Mouse (Mus musculus) limb, embryonic 15.5 days (tissue): Measurements from ENCODE around the gene Itpk1. TPM values are rescaled to one million over a fixed set of nuclear protein-coding genes. Genes with fewer than 3 reads are reported as not detected.

Experiments
- ATAC-seq: fragments of 200-750 bp; cut with Nextera tagmentation; 2 replicates; pipeline ENCODE4 v1.8.0; 2017; ENCODE audit warnings: low read depth, moderate TSS enrichment; ENCODE audit not compliant: insufficient number of reproducible peaks, low FRiP score, low TSS enrichment
- H3K27ac ChIP-seq: fragments of 300-500 bp; sonication (generic); 2 replicates; pipeline ENCODE4 v1.5.1; 2015; ENCODE audit warnings: moderate library complexity, mild to moderate bottlenecking, inconsistent platforms
- H3K27me3 ChIP-seq: fragments of 300-500 bp; sonication (generic); 2 replicates; pipeline ENCODE4 v1.6.1; 2015; ENCODE audit warnings: inconsistent platforms
- H3K36me3 ChIP-seq: fragments of 300-500 bp; sonication (generic); 2 replicates; pipeline ENCODE4 v1.6.1; 2015; ENCODE audit warnings: inconsistent platforms
- H3K4me1 ChIP-seq: fragments of 300-500 bp; sonication (generic); 2 replicates; pipeline ENCODE4 v1.6.1; 2015; ENCODE audit warnings: inconsistent platforms
- H3K4me2 ChIP-seq: fragments of 300-500 bp; sonication (generic); 2 replicates; pipeline ENCODE4 v1.6.1; 2015; ENCODE audit warnings: mild to moderate bottlenecking, inconsistent platforms
- H3K4me3 ChIP-seq: fragments of 300-500 bp; sonication (generic); 2 replicates; pipeline ENCODE4 v1.5.1; 2015; ENCODE audit warnings: mild to moderate bottlenecking, inconsistent platforms
- H3K9ac ChIP-seq: fragments of 300-500 bp; sonication (generic); 2 replicates; pipeline ENCODE4 v1.6.1; 2015; ENCODE audit warnings: inconsistent platforms
- H3K9me3 ChIP-seq: fragments of 300-500 bp; sonication (generic); 2 replicates; pipeline ENCODE4 v1.6.1; 2016; ENCODE audit warnings: inconsistent platforms
- WGBS: fragments of 180-500 bp; shearing (Covaris S2); methylation state at CpG from one replicate; pipeline ENCODE4 v1.1.7; 2015; 5-methylcytosine and 5-hydroxymethylcytosine counted together
- polyA plus RNA-seq: library from polyadenylated mRNA; unstranded; fragments of >200 nt; fragmentation: Nextera tagmentation; extraction: Ambion mirVana; gene quantifications from 2 replicates; pipeline ENCODE4 v1.2.1, GENCODE M21; 2015

The Itpk1 gene
- polyA plus RNA-seq, 1 experiment from 2014 or later: 10.9 TPM

GRCm38 (mm10) chr12:102729855-102730797 is 25.4 kb upstream of the Itpk1 start:
- no peaks in the 10 kb centered on the region for H3K36me3 ChIP-seq
- WGBS: 29% methylated on average over 26 of the region's 26 CpGs
- peak overlapping the region; percentile 33 for H3K4me3 ChIP-seq
- H3K9me3 ChIP-seq: no peaks in the 10 kb centered on the region
- peak; percentile 92 for ATAC-seq
- peak overlapping the region; percentile 84 for H3K27ac ChIP-seq
- H3K9ac ChIP-seq: no peak overlapping the region
- H3K27me3 ChIP-seq: no peaks in the 10 kb centered on the region
- H3K4me1 ChIP-seq: peaks cover 27% of the 10 kb centered on the region
- H3K4me2 ChIP-seq: peak overlapping the region; percentile 43

GRCm38 (mm10) chr12:102725761-102726175 is 21.0 kb upstream of the Itpk1 start:
- Histone ChIP-seq H3K9ac (no peak overlapping the region), H3K4me3 (no peak overlapping the region), H3K4me1 (peaks cover 17% of the 10 kb centered on the region), H3K4me2 (no peak overlapping the region), H3K27ac (no peak overlapping the region), H3K9me3 (no peaks in the 10 kb centered on the region), H3K36me3 (no peaks in the 10 kb centered on the region), H3K27me3 (no peaks in the 10 kb centered on the region)
- no peak for ATAC-seq
- 52% methylated on average over 7 of the region's 7 CpGs for WGBS

- Histone ChIP-seq H3K36me3 (no peaks in the 10 kb centered on the region), H3K9me3 (no peaks in the 10 kb centered on the region), H3K9ac (no peak overlapping the region), H3K4me1 (peaks cover 11% of the 10 kb centered on the region), H3K27me3 (no peaks in the 10 kb centered on the region), H3K4me2 (no peak overlapping the region), H3K4me3 (no peak overlapping the region), H3K27ac (no peak overlapping the region)
- 89% methylated on average over 6 of the region's 6 CpGs for WGBS
- ATAC-seq: no peak
These were observed 20.4 kb upstream of the Itpk1 start for GRCm38 (mm10) chr12:102725146-102725545.

- Histone ChIP-seq H3K36me3 (no peaks in the 10 kb centered on the region), H3K27me3 (no peaks in the 10 kb centered on the region), H3K4me2 (no peak overlapping the region), H3K9ac (no peak overlapping the region), H3K27ac (no peak overlapping the region), H3K4me1 (peaks cover 14% of the 10 kb centered on the region; the same call in 1 of the 2 replicates), H3K9me3 (no peaks in the 10 kb centered on the region), H3K4me3 (no peak overlapping the region)
- WGBS: 37% methylated on average over 6 of the region's 6 CpGs
- ATAC-seq: no peak
These were observed 19.1 kb upstream of the Itpk1 start for GRCm38 (mm10) chr12:102723861-102724260.

GRCm38 (mm10) chr12:102722966-102723365 is 18.2 kb upstream of the Itpk1 start:
- H3K9ac ChIP-seq: no peak overlapping the region
- no peaks in the 10 kb centered on the region for H3K9me3 ChIP-seq
- no peak overlapping the region for H3K4me3 ChIP-seq
- peaks cover 14% of the 10 kb centered on the region; the same call in 1 of the 2 replicates for H3K4me1 ChIP-seq
- no peaks in the 10 kb centered on the region for H3K36me3 ChIP-seq
- no peak overlapping the region for H3K27ac ChIP-seq
- no peaks in the 10 kb centered on the region for H3K27me3 ChIP-seq
- 81% methylated on average over 8 of the region's 8 CpGs for WGBS
- ATAC-seq: no peak
- H3K4me2 ChIP-seq: no peak overlapping the region

GRCm38 (mm10) chr12:102722451-102722850 is 17.7 kb upstream of the Itpk1 start:
- Histone ChIP-seq H3K27ac (no peak overlapping the region), H3K4me1 (peaks cover 14% of the 10 kb centered on the region; the same call in 1 of the 2 replicates), H3K9ac (no peak overlapping the region), H3K4me2 (no peak overlapping the region), H3K27me3 (no peaks in the 10 kb centered on the region), H3K36me3 (no peaks in the 10 kb centered on the region), H3K4me3 (no peak overlapping the region), H3K9me3 (no peaks in the 10 kb centered on the region)
- 52% methylated on average over 11 of the region's 11 CpGs for WGBS
- no peak for ATAC-seq

- Histone ChIP-seq H3K36me3 (no peaks in the 10 kb centered on the region), H3K4me3 (0 out of 2 replicates have a peak overlapping the region, but pooled peaks have one; percentile 7), H3K27ac (no peak overlapping the region), H3K4me2 (peak overlapping the region; percentile 24; the same call in 1 of the 2 replicates), H3K27me3 (no peaks in the 10 kb centered on the region), H3K4me1 (peaks cover 10% of the 10 kb centered on the region; the same call in 1 of the 2 replicates), H3K9me3 (no peaks in the 10 kb centered on the region), H3K9ac (no peak overlapping the region)
- ATAC-seq: peak; percentile 70
- 18% methylated on average over 13 of the region's 13 CpGs for WGBS
These were observed 15.0 kb upstream of the Itpk1 start for GRCm38 (mm10) chr12:102719552-102720315.

- H3K36me3 ChIP-seq: no peaks in the 10 kb centered on the region
- H3K4me1 ChIP-seq: peaks cover 12% of the 10 kb centered on the region; the same call in 1 of the 2 replicates
- no peak overlapping the region for H3K4me2 ChIP-seq
- no peak for ATAC-seq
- H3K27ac ChIP-seq: no peak overlapping the region
- H3K4me3 ChIP-seq: no peak overlapping the region
- H3K9ac ChIP-seq: no peak overlapping the region
- no peaks in the 10 kb centered on the region for H3K27me3 ChIP-seq
- H3K9me3 ChIP-seq: no peaks in the 10 kb centered on the region
- 82% methylated on average over 10 of the region's 10 CpGs for WGBS
These were observed 10.1 kb upstream of the Itpk1 start for GRCm38 (mm10) chr12:102714654-102715395.

- no peak overlapping the region for H3K4me2 ChIP-seq
- H3K4me1 ChIP-seq: peaks cover 7% of the 10 kb centered on the region; the same call in 1 of the 2 replicates
- H3K9ac ChIP-seq: no peak overlapping the region
- no peaks in the 10 kb centered on the region for H3K27me3 ChIP-seq
- no peak overlapping the region for H3K4me3 ChIP-seq
- no peaks in the 10 kb centered on the region for H3K36me3 ChIP-seq
- ATAC-seq: no peak
- no peaks in the 10 kb centered on the region for H3K9me3 ChIP-seq
- H3K27ac ChIP-seq: no peak overlapping the region
- 68% methylated on average over 2 of the region's 2 CpGs for WGBS
These were observed 9.4 kb upstream of the Itpk1 start for GRCm38 (mm10) chr12:102714116-102714515.

GRCm38 (mm10) chr12:102713153-102713865 is 8.6 kb upstream of the Itpk1 start:
- no peak for ATAC-seq
- Histone ChIP-seq H3K4me1 (peaks cover 7% of the 10 kb centered on the region; the same call in 1 of the 2 replicates), H3K9ac (no peak overlapping the region), H3K4me3 (no peak overlapping the region), H3K36me3 (no peaks in the 10 kb centered on the region), H3K4me2 (peak overlapping the region; percentile 20; the same call in 1 of the 2 replicates), H3K9me3 (no peaks in the 10 kb centered on the region), H3K27me3 (no peaks in the 10 kb centered on the region), H3K27ac (peak overlapping the region; percentile 33; the same call in 1 of the 2 replicates)
- WGBS: 46% methylated on average over 20 of the region's 20 CpGs
